Mouse (Mus musculus) neural tube, embryonic 10.5 days (tissue): ENCODE data around the gene Riiad1.

ENCODE experiments used
- DNase-seq: peaks from one replicate; pipeline ENCODE4 v3.0.0-alpha.2; 2017; ENCODE audit warnings: low spot score; ENCODE audit errors: extremely low spot score

The Riiad1 gene

GRCm38 (mm10) chr3:94480291-94480884, at the start of gene Riiad1:
Riiad1 (minus strand) TSS chr3:94480341.
- no peak for DNase-seq

GRCm38 (mm10) chr3:94526731-94527130, 46.6 kb upstream of the Riiad1 start:
- no peak for DNase-seq

GRCm38 (mm10) chr3:94506664-94507063, 26.5 kb upstream of the Riiad1 start:
- no peak for DNase-seq

GRCm38 (mm10) chr3:94502243-94502642, 22.1 kb upstream of the Riiad1 start:
- no peak for DNase-seq

GRCm38 (mm10) chr3:94497162-94497561, 17.0 kb upstream of the Riiad1 start:
- no peak for DNase-seq

GRCm38 (mm10) chr3:94487581-94487980, 7.4 kb upstream of the Riiad1 start:
- no peak for DNase-seq

- no peak for DNase-seq
Observed at GRCm38 (mm10) chr3:94485922-94486321, 5.8 kb upstream of the Riiad1 start.

- peak; percentile 92 for DNase-seq
Observed at GRCm38 (mm10) chr3:94483790-94484439, 3.8 kb upstream of the Riiad1 start.

- no peak for DNase-seq
Observed at GRCm38 (mm10) chr3:94482764-94483385, 2.7 kb upstream of the Riiad1 start.

GRCm38 (mm10) chr3:94481429-94481828, 1.3 kb upstream of the Riiad1 start:
- no peak for DNase-seq

- DNase-seq = peak; percentile 37
Observed at GRCm38 (mm10) chr3:94479564-94479963, 577 bp downstream of the Riiad1 start.

GRCm38 (mm10) chr3:94478591-94479169, 1.5 kb downstream of the Riiad1 start:
- no peak for DNase-seq

GRCm38 (mm10) chr3:94477981-94478422, 2.1 kb downstream of the Riiad1 start, which contains the start of gene Celf3:
Celf3 (plus strand) TSS chr3:94478295.
- peak; percentile 69 for DNase-seq

- no peak for DNase-seq
Observed at GRCm38 (mm10) chr3:94477444-94477843, 2.7 kb downstream of the Riiad1 start.

GRCm38 (mm10) chr3:94476301-94477035, 3.7 kb downstream of the Riiad1 start:
- no peak for DNase-seq

- no peak for DNase-seq
Observed at GRCm38 (mm10) chr3:94473567-94474232, 6.4 kb downstream of the Riiad1 start.

- DNase-seq = no peak
Observed at GRCm38 (mm10) chr3:94473115-94473505, 7.0 kb downstream of the Riiad1 start.

GRCm38 (mm10) chr3:94472447-94473114, 7.6 kb downstream of the Riiad1 start:
- DNase-seq = peak; percentile 74

GRCm38 (mm10) chr3:94468931-94469330, 11.2 kb downstream of the Riiad1 start:
- no peak for DNase-seq

GRCm38 (mm10) chr3:94465632-94466430, 14.3 kb downstream of the Riiad1 start:
- no peak for DNase-seq
